Mouse (Mus musculus) Patski (cell line): ENCODE measurements around the gene Endog. TPM values are rescaled to one million over a fixed set of nuclear protein-coding genes. Genes with fewer than 3 reads are reported as not detected.
"Not testable (repeated sequence)": the region's sequence is repeated elsewhere in the genome, so short reads cannot be mapped to it uniquely, and the experiment has no call there.

ENCODE experiments used
- ATAC-seq: fragments of 100-300 bp; one replicate; pipeline ENCODE4 v1.8.0; 2021
- CTCF ChIA-PET: fragments of 350-600 bp; sonication (Branson Sonifier 250); formaldehyde crosslinking; loops from one replicate; lab custom pipeline; 2022; ENCODE audit warnings: inconsistent platforms; lab: Charles Lee
- POLR2A ChIA-PET: fragments of 350-600 bp; sonication (Branson Sonifier 250); formaldehyde crosslinking; loops from one replicate; lab custom pipeline; 2022; ENCODE audit warnings: antibody characterized with exemption, inconsistent platforms; lab: Charles Lee
- DNase-seq: peaks from one replicate; pipeline ENCODE4 v3.0.0-alpha.2; 2011; ENCODE audit warnings: low read depth, low spot score
- H3K27me3 ChIP-seq: fragments of 371-371 bp; one replicate; pipeline ENCODE4 v1.5.1; 2021
- CTCF ChIP-seq: fragments of 100-300 bp; IDR thresholded peaks from one replicate; pipeline ENCODE4 v1.5.1; 2021
- in situ Hi-C: fragments of 300-500 bp; cut with MboI; formaldehyde crosslinking; loops from 3 replicates; pipeline ENCODE4 v1.11.1; 2018; ENCODE audit warnings: low pct_unique_long_range_greater_than_20kb, mixed read lengths
- polyA plus RNA-seq: library from polyadenylated mRNA; unstranded; gene quantifications from one replicate; pipeline ENCODE4 v1.2.3, GENCODE M21; 2021

The Endog gene
- polyA plus RNA-seq, 1 experiment from 2014 or later = 19.2 TPM

DNA sequence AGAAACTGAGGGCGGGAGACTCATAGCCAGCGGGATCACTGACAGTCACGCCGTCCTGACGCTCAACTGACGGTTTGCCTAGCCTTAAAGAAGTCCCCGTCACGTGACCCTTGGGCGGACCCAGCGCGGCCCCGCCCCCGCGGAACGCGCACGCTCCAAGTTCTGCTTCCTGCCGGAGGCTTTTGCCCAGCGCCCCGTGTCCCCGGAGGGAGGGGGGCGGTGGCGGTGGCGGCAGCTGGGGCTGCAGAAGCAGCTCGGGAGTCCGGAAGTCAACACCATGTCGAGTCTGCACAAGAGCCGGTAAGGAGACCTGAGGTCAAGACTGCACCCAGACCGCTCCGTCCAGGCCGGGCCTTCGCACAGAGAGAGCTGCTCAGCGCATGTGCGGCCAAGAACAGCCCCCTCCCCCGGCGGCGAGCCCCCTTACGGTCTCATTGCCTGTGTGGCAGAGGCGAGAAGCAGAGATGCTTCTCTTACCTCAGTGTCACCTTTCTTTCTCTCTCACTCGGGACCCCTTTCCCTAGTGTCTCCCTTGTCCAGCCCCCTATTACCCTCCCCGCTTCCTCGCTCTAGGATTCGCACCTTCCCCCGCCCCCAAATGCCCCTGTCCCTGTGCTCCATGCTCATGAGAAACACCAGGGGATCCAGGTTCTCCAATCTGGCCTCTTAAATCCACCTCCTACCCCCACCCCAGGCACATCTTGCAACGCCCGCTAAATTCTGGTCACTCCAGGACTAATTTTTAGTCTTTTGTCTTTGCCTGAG lies 37.5 kb upstream of the Endog start, which contains the start of gene Tbc1d13:
Gene Tbc1d13 (plus strand): TSS at position 134 of the 765 bp plus-strand sequence.
- in situ Hi-C loops = no loop called here
- CTCF ChIA-PET = interaction anchor here (1.4 to 2.6 kb wide), 6 partner anchors 11 to 44 kb away, joined by 4 to 8 read pairs (median 6); partner anchors contain the start of gene Spout1
- POLR2A ChIA-PET = interaction anchor here (0.7 to 4.1 kb wide), 5 partner anchors 10 to 329 kb away, joined by 3 to 18 read pairs (median 5); partner anchors contain the start of gene Zer1
- ATAC-seq (peak; percentile 76), DNase-seq (peak; percentile 56)
- H3K27me3 ChIP-seq = no peaks in the 10 kb centered on the region
- no peak for TF ChIP-seq CTCF

DNA sequence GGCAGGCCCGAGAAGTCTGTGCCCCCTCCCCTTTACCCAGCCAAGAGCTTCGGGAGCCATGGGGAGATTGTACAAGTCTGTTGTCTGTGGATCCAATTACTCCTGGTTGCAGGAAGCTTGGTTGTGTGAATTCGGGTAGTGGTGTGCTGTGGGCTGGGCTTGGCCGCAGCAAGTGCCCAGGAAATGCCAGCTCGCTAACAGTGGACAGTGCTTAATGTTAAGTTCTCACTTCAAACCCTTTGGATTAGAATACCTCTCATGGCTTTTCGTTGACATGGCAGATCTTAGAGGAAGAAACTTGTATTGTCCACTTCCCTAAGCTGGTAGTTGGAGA lies 36.9 kb upstream of the Endog start:
- TF ChIP-seq CTCF = no peak
- no peak for ATAC-seq
- in situ Hi-C loops = no loop called here

DNA sequence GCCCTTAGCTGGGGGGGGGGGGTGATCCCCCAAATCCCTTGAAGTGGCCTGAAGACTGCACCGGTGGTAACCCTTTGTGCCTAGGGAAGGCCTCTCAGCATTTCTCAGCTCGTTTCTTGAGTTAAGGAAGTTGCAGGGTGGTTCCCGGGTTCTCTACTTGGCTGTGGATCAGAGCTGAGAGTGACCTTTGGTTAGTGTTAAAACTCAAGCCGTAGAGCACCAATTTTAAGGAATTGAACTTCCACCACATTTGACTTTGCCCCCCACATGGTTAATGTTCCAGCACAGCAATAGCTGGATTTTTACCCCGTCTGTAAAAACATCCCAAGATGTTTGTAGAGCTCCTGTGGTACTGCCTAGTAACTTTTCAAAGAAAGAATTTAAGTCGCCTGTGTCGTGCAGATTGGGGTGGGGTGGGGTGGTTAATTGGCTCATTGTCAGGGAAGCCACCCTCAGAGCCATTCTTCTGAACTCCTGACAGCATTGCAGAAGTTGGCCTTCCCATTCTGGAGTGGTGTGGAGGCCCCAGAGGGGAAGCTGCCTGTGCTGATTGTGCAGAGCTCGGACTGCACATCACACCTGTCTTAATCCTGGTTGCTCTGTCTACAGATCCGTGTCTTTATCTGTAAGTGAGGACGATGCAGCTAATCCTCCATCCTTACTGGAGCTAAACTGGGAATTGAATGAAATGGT lies 36.2 kb upstream of the Endog start:
- ChIA-PET CTCF (interaction anchor here (0.8 to 2.6 kb wide), 7 partner anchors 9 to 225 kb away, joined by 3 to 8 read pairs (median 4); partner anchors contain the start of gene Spout1), POLR2A (interaction anchor here (0.7 to 4.1 kb wide), 6 partner anchors 10 to 328 kb away, joined by 3 to 18 read pairs (median 8); partner anchors contain the start of genes Endog and Zer1)
- TF ChIP-seq CTCF = no peak
- DNase-seq = no peak
- in situ Hi-C loops = no loop called here
- H3K27me3 ChIP-seq = no peaks in the 10 kb centered on the region
- no peak for ATAC-seq

More for the DNA sequence above, 36.9 kb upstream of the Endog start:
- POLR2A ChIA-PET = interaction anchor here (0.7 to 4.1 kb wide), 7 partner anchors 10 to 328 kb away, joined by 3 to 18 read pairs (median 5); partner anchors contain the start of genes Endog and Zer1
- CTCF ChIA-PET = interaction anchor here (1.4 to 2.6 kb wide), 4 partner anchors 10 to 44 kb away, joined by 4 to 8 read pairs (median 6); partner anchors contain the start of gene Spout1
- H3K27me3 ChIP-seq = no peaks in the 10 kb centered on the region
- DNase-seq = no peak

DNA sequence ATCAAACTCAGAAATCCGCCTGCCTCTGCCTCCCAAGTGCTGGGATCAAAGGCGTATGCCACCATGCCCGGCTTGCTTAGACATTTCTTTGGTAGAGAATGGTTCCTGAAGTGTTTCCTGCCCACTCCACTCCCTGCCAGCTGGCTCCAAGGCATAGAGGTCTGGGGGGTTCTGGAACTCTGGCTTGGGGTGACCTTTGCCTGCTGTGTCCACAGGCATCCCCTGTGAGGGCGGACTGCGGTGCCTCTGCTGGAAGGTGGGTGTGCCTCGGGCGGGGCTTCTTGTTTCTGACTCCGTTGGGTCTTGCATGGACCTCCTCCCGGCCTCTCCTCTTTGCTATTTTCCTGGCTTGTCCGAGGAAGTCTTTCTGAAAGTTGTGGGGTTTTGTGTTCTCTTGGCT lies 34.8 kb upstream of the Endog start:
- no peak for TF ChIP-seq CTCF
- in situ Hi-C loops = no loop called here
- ChIA-PET POLR2A (interaction anchor here (1.9 kb wide), 2 partner anchors 8 to 11 kb away, joined by 6 to 10 read pairs; no protein-coding TSS in a partner anchor), CTCF (interaction anchor here (1.0 kb wide), 1 partner anchor 9 kb away, joined by 3 read pairs; no protein-coding TSS in a partner anchor)
- DNase-seq = no peak
- ATAC-seq = no peak
- H3K27me3 ChIP-seq = no peaks in the 10 kb centered on the region

DNA sequence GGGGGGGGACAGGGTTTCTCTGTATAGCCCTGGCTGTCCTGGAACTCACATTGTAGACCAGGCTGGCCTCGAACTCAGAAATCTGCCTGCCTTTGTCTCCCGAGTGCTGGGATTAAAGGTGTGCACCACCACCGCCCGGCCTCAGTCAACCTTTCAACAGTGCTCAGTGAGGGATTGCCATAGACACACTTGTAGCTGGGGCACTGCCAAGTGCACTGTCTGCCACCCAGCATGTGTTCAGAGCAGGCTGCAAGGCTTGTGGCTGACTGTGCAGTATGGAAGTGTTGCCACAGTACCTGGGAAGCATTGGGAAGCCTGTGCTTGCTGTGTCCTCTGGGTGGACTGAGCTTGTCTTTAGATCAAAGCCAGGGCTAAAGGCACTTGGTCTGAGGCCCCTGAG lies 31.3 kb upstream of the Endog start:
- POLR2A ChIA-PET, in situ Hi-C loops, DNase-seq, ATAC-seq, H3K27me3 ChIP-seq: not testable (repeated sequence)
- CTCF ChIA-PET = interaction anchor here (1.0 kb wide), 2 partner anchors 22 kb away, joined by 3 read pairs; no protein-coding TSS in a partner anchor

DNA sequence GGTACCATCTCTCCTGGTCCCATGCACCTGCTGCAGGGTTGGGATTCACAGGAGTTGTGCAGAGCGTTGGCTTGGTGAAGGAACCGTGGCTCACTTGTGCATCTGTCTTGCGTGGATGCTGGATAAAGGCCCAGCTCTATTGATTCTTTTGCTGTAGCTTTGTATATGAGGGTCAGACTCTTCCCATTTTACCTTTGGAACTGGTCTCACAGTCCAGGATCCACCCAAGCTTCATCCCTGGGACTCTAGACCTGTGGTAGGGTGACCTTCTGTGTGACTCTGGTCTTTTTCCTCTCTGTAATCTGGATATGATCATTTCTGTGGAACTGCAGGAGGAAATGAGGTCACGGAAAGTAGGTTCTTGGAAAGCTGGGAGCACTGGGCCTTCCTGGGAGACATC lies 26.9 kb upstream of the Endog start:
- no peak for TF ChIP-seq CTCF
- H3K27me3 ChIP-seq = no peaks in the 10 kb centered on the region
- ChIA-PET POLR2A (interaction anchor here (2.2 kb wide), 1 partner anchor 9 kb away, joined by 10 read pairs; no protein-coding TSS in a partner anchor), CTCF (interaction anchor here (1.3 to 1.9 kb wide), 3 partner anchors 8 to 10 kb away, joined by 3 to 8 read pairs (median 5); partner anchors contain the start of gene Tbc1d13)
- no peak for DNase-seq
- in situ Hi-C loops = no loop called here
- no peak for ATAC-seq

DNA sequence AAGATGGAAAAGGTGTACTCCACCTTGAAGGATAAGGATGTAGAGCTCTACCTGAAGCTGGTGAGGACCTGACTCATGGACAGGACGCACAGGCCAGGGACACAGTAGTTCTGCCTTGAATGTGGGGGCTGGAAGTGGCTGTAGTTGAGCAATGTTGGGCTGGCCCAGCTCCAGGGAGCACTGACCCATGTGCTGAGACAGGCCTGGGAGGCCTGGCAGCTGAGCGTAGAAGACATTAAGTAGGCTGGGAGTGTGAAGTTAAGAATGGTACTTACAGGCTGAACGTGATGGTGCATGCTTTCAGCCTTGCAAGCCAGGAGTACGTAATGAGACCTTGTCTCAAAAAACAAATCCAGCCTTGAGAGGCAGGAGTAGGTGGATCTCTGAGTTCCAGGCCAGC lies 23.8 kb upstream of the Endog start:
- no peak for TF ChIP-seq CTCF
- CTCF ChIA-PET = interaction anchor here (1.1 to 5.5 kb wide), 3 partner anchors 13 to 15 kb away, joined by 3 to 22 read pairs (median 4); no protein-coding TSS in a partner anchor
- DNase-seq (peak; percentile 71), ATAC-seq (peak; percentile 62)
- POLR2A ChIA-PET = interaction anchor here (0.6 to 1.3 kb wide), 3 partner anchors 12 to 465 kb away, joined by 3 to 6 read pairs (median 5); no protein-coding TSS in a partner anchor
- no peaks in the 10 kb centered on the region for H3K27me3 ChIP-seq
- in situ Hi-C loops = no loop called here

DNA sequence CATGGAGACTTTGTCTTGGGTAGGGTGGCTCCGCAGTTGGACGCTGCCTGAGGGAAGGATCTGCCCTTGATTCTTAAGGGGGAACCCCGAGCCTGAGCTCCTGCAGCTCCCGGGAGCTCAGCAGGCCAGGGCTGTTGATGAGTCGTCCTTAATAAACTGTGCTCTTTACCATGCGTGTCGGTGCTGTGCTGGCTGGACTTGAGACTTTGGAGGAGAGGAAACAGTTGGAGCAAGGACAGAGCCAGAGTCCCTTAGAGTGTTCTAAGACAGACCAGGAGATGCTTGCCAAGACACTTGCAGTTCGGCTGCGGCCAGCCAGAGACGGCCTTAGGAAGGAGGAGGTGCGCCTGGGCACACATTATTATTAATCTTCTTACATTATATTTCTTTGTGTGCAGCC lies 19.5 kb upstream of the Endog start:
- ATAC-seq = no peak

DNA sequence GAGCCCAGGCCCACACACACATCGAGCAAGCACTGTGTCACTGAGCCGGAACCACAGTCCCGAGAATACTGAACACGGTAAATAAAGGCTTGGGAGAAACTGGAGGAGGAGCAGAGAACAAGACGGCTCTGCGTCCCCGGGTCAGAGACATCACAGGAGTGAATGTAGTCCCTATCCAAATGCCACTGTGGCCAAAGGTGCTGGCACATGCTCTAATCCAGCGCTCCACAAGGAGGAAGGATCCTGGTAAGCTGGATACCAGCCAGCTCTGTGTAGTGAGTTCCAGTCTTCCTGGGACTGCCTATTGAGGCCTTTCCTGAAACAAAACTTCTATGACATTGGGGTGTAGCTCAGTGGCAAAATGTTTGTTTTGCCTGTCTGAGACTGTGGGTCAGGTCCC lies 18.7 kb upstream of the Endog start:
- POLR2A ChIA-PET = no interaction called here
- DNase-seq (no peak), ATAC-seq (no peak)
- CTCF ChIA-PET = interaction anchor here (1.9 kb wide), 1 partner anchor 8 kb away, joined by 5 read pairs; no protein-coding TSS in a partner anchor
- in situ Hi-C loops = no loop called here
- TF ChIP-seq CTCF = no peak
- no peaks in the 10 kb centered on the region for H3K27me3 ChIP-seq

More for the DNA sequence above, 19.5 kb upstream of the Endog start:
- POLR2A ChIA-PET = interaction anchor here (1.1 to 1.6 kb wide), 2 partner anchors 9 to 20 kb away, joined by 3 to 4 read pairs; no protein-coding TSS in a partner anchor
- CTCF ChIA-PET = interaction anchor here (5.5 kb wide), 1 partner anchor 10 kb away, joined by 22 read pairs; no protein-coding TSS in a partner anchor
- in situ Hi-C loops = no loop called here
- no peak for TF ChIP-seq CTCF
- no peaks in the 10 kb centered on the region for H3K27me3 ChIP-seq
- DNase-seq = no peak

DNA sequence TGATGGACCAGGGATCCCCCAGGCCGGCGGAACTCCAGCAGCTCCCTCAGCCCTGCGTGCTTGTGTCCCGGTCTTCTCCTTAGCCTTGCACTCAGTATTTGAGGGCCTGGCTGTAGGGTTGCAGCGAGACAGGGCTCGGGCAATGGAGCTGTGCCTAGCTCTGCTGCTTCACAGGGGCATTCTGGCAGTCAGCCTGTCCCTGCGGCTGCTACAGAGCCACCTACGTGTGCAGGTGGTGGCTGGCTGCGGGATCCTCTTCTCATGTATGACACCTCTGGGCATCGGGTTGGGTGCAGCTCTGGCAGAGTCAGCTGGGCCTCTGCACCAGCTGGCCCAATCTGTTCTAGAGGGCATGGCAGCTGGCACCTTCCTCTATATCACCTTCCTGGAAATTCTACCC lies 11.4 kb upstream of the Endog start:
- DNase-seq, POLR2A ChIA-PET, H3K27me3 ChIP-seq, in situ Hi-C loops, CTCF ChIA-PET, ATAC-seq: not testable (repeated sequence)
